Mouse (Mus musculus) heart, adult 2 months (tissue): ENCODE results near the gene Dusp6. TPM values are rescaled to one million over a fixed set of nuclear protein-coding genes. Genes with fewer than 3 reads are reported as not detected.

ENCODE experiments used
- DNase-seq, 2 experiments: peaks; one replicate each; pipeline ENCODE4 v3.0.0; 2021
- H3K27ac ChIP-seq: fragments of 200-600 bp; 2 replicates; pipeline ENCODE4 v1.8.1; 2022
- H3K27me3 ChIP-seq: fragments of 200-500 bp; 2 replicates; pipeline ENCODE4 v1.6.1; 2012; ENCODE audit warnings: mild to moderate bottlenecking, low read length, inconsistent platforms, mixed read lengths; ENCODE audit not compliant: control insufficient read depth, insufficient read depth
- H3K36me3 ChIP-seq: fragments of 200-500 bp; 2 replicates; pipeline ENCODE4 v1.6.1; 2012; ENCODE audit warnings: low read length, inconsistent platforms; ENCODE audit not compliant: control insufficient read depth, insufficient read depth
- H3K4me1 ChIP-seq: fragments of 200-500 bp; 2 replicates; pipeline ENCODE4 v1.6.1; 2011; ENCODE audit warnings: low read length; ENCODE audit not compliant: control insufficient read depth, insufficient read depth
- H3K4me3 ChIP-seq: fragments of 200-600 bp; 2 replicates; pipeline ENCODE4 v1.8.1; 2022
- H3K79me2 ChIP-seq: fragments of 200-500 bp; replicated peaks from 2 replicates; pipeline ENCODE4 v1.6.1; 2012; ENCODE audit warnings: mild to moderate bottlenecking, inconsistent platforms, low read length, moderate library complexity, mixed read lengths; ENCODE audit not compliant: control insufficient read depth, insufficient read depth
- H3K9ac ChIP-seq: fragments of 200-500 bp; 2 replicates; pipeline ENCODE4 v1.6.1; 2012; ENCODE audit warnings: low read depth, mild to moderate bottlenecking, control low read depth, inconsistent platforms, low read length, mixed read lengths
- CTCF ChIP-seq: fragments of 200-600 bp; IDR thresholded peaks from 2 replicates; pipeline ENCODE4 v1.8.1; 2022; ENCODE audit warnings: antibody characterized with exemption, mild to moderate bottlenecking, moderate library complexity
- EP300 ChIP-seq: fragments of 200-500 bp; IDR thresholded peaks from 2 replicates; pipeline ENCODE4 v1.6.1; 2011; ENCODE audit warnings: low read depth, low read length, control low read depth; ENCODE audit not compliant: insufficient read depth
- POLR2A ChIP-seq: fragments of 200-500 bp; IDR thresholded peaks from 2 replicates; pipeline ENCODE4 v1.6.1; 2011; ENCODE audit warnings: mild to moderate bottlenecking, low read depth, low read length, control low read depth; ENCODE audit not compliant: insufficient read depth
- WGBS: fragments of 180-500 bp; shearing (Covaris S2); methylation state at CpG from one replicate; pipeline ENCODE4 v1.1.7; 2018; 5-methylcytosine and 5-hydroxymethylcytosine counted together
- intact Hi-C: fragments of 180-260 bp; cut with DNase I; formaldehyde crosslinking; loops from one replicate; pipeline ENCODE4 v1.15.1; 2025
- polyA plus RNA-seq: library from polyadenylated mRNA; depleted of rRNA; stranded (reverse); fragments of >200 nt; gene quantifications from 2 replicates; pipeline ENCODE4 v1.2.3, GENCODE M21; 2012
- total RNA-seq, 2 experiments: library from RNA; stranded (reverse); gene quantifications; 2 replicates each; pipeline ENCODE4 v1.2.3; 2021

The Dusp6 gene
- total and polyA plus RNA-seq, 3 experiments: 15.8 to 24.8 (median 21.4) TPM

DNA sequence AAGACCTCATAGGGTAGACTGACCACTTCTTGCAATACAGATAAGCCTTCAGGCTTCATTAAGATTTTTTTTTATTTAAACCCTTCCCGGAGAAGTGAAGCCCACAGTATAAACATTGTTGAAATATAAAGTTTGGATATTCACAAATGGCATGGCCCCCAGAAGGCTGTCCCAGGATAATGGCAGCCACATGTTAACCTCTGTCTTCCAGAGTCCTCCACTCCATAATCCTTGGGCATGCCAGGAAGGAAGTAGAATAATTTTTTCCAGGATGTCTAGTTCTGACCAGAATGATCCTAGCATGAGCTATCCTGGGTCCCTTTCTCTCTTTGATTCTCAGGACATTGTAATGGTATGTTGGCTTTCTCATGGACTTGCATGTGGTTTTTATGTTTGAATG lies 4.6 kb downstream of the Dusp6 start:
- intact Hi-C loops: loop anchor here (2.0 to 10.0 kb wide), 4 partner anchors 141 to 887 kb away; no protein-coding TSS in a partner anchor
- H3K79me2 ChIP-seq: 0 out of 2 replicates have a peak, but pooled peaks cover 1% of the 10 kb centered on the region
- H3K27me3 ChIP-seq: no peaks in the 10 kb centered on the region
- no peak overlapping the region for H3K9ac ChIP-seq
- TF ChIP-seq EP300: no peak
- no peak for TF ChIP-seq CTCF
- TF ChIP-seq POLR2A: no peak
- H3K36me3 ChIP-seq: peaks cover 15% of the 10 kb centered on the region
- no peak for DNase-seq
- H3K4me1 ChIP-seq: peaks cover 10% of the 10 kb centered on the region
- H3K27ac ChIP-seq: peak overlapping the region; percentile 50
- WGBS: 36% methylated on average over 1 of the region's 1 CpGs
- H3K4me3 ChIP-seq: peak overlapping the region; percentile 32; the same call in 1 of the 2 replicates

DNA sequence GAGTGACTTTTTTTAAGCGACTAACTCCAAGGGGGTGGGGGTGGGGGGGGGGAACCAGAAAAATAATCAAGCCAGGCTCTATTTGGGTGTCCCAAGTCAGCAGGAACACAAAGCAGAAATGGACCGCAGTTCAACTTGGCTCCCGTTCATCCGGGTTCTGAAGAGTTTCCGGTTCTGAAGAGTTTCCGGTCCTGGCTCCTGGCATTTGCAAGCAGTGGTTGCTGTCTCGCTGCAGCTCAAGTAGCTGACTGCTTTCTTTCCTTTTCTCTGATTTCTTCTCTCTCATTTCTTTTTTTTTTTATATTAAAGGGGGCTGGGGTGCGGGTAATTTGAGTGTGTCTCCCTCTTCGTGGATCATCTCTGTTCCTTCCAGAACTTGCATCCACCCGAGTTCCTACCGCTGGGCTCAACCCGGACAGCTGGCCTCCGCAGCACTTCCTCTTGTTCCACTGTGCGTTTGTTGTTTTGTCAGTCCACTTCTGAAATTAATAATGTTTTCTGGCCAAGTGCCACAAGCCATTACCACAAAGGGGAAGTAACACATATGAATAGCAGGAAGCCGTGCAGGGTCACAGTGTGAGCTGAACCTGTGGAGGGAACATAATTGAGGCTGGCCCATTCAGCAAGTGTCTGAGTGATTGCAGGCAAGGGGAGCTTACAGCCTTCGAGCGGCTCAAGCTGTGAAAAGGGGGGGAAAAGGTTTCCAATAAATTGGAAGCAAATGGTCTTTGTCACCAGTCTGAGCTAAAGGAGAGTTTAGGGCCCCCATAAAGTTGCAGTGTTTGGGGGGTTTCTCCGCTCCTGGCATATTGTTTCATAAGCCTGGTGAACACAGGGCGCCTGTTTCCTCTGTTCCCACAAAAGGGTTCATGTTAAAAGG lies 5.6 kb downstream of the Dusp6 start:
- Histone ChIP-seq H3K27me3 (no peaks in the 10 kb centered on the region), H3K4me3 (peak overlapping the region; percentile 32; the same call in 1 of the 2 replicates), H3K4me1 (peaks cover 15% of the 10 kb centered on the region), H3K27ac (peak overlapping the region; percentile 50), H3K36me3 (peaks cover 15% of the 10 kb centered on the region), H3K9ac (no peak overlapping the region), H3K79me2 (0 out of 2 replicates have a peak, but pooled peaks cover 1% of the 10 kb centered on the region)
- peak; percentile 67 to 87 for DNase-seq
- peak; percentile 44; the same call in 1 of the 2 replicates for TF ChIP-seq POLR2A
- peak; percentile 78; the same call in 1 of the 2 replicates for TF ChIP-seq EP300
- no peak for TF ChIP-seq CTCF
- intact Hi-C loops: loop anchor here (2.0 to 10.0 kb wide), 4 partner anchors 140 to 886 kb away; no protein-coding TSS in a partner anchor
- 26% methylated on average over 19 of the region's 19 CpGs for WGBS

DNA sequence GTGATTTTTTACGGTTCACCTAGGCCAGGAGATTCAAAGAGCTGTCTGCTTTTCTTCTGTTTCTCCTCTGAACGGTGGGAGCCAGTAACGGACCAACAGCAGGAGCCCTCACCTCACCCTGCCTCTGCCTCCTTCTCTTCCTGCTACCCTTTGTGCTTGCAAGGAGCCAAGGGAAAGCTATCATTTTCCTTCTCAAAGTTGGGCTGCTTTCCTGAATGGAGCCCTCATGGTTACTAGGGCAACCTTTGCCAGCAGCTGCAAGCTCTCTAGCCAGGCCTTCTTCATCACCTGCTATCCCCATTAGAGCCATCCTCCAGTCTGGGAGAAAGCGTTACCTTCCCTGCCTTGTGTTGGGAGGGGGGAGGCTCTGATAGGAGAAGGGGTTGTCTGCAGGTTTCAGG lies 6.3 kb downstream of the Dusp6 start:
- 40% methylated on average over 4 of the region's 4 CpGs for WGBS
- no peaks in the 10 kb centered on the region for H3K27me3 ChIP-seq
- H3K4me1 ChIP-seq: peaks cover 15% of the 10 kb centered on the region
- H3K9ac ChIP-seq: no peak overlapping the region
- peaks cover 16% of the 10 kb centered on the region for H3K36me3 ChIP-seq
- peak; percentile 30 to 41 for DNase-seq
- intact Hi-C loops: loop anchor here (2.0 to 10.0 kb wide), 4 partner anchors 140 to 886 kb away; no protein-coding TSS in a partner anchor
- H3K4me3 ChIP-seq: no peak overlapping the region
- 0 out of 2 replicates have a peak, but pooled peaks cover 1% of the 10 kb centered on the region for H3K79me2 ChIP-seq
- no peak for TF ChIP-seq POLR2A
- peak overlapping the region; percentile 50 for H3K27ac ChIP-seq

DNA sequence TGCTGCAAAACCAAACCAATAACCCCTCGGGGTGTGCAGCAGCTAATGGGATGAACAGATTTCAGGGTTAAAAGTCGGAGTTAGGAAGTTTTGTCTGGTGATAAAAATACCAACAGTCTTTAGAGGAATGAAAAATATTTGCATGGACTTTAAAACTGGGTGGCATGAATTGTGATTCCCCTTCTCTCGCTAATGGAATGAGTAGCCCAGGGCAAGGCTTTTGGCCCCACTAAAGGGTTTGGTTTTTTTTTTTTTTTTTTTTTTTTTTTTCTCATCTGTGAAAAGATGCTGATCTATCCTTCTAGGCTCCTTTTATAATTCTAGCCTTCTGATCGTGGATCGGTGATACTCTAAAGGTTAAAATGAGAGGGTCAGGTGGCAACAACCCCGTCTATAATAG lies 6.7 kb downstream of the Dusp6 start:
- TF ChIP-seq CTCF (no peak), POLR2A (no peak)
- 0 out of 2 replicates have a peak, but pooled peaks cover 1% of the 10 kb centered on the region for H3K79me2 ChIP-seq
- peaks cover 16% of the 10 kb centered on the region for H3K36me3 ChIP-seq
- peak overlapping the region; percentile 50 for H3K27ac ChIP-seq
- peaks cover 16% of the 10 kb centered on the region for H3K4me1 ChIP-seq
- DNase-seq: no peak
- intact Hi-C loops: loop anchor here (2.0 to 10.0 kb wide), 4 partner anchors 139 to 885 kb away; no protein-coding TSS in a partner anchor
- no peak overlapping the region for H3K4me3 ChIP-seq
- 56% methylated on average over 6 of the region's 6 CpGs for WGBS
- H3K9ac ChIP-seq: no peak overlapping the region
- H3K27me3 ChIP-seq: no peaks in the 10 kb centered on the region

DNA sequence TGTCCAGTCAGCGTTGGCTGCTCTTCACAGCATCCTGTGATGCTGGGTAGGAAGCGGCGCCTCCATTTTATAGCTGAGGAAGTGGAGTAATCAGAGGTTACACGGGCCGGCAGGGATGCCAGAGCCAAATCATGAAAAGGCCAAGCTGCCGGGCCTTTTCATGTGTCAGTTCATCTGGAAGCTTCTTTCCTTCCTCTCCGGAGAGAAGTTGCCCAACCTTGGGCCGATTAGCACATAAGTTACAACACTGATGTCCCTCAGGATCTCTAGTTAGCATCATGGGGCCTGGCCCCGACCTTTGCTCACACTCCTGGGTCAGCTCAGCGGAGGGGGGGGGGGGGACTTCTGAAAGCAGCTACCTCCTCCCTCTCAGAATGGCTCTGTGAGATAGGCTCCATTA lies 7.4 kb downstream of the Dusp6 start:
- 0 out of 2 replicates have a peak, but pooled peaks cover 1% of the 10 kb centered on the region for H3K79me2 ChIP-seq
- no peak overlapping the region for H3K4me3 ChIP-seq
- DNase-seq: peak; percentile 73 to 85
- TF ChIP-seq EP300 (0 out of 2 replicates have a peak, but pooled peaks have one; percentile 26), POLR2A (no peak), CTCF (no peak)
- H3K9ac ChIP-seq: no peak overlapping the region
- H3K27ac ChIP-seq: peak overlapping the region; percentile 40
- H3K36me3 ChIP-seq: peaks cover 16% of the 10 kb centered on the region
- H3K27me3 ChIP-seq: no peaks in the 10 kb centered on the region
- WGBS: 30% methylated on average over 10 of the region's 10 CpGs
- H3K4me1 ChIP-seq: peaks cover 18% of the 10 kb centered on the region
- intact Hi-C loops: no loop called here

DNA sequence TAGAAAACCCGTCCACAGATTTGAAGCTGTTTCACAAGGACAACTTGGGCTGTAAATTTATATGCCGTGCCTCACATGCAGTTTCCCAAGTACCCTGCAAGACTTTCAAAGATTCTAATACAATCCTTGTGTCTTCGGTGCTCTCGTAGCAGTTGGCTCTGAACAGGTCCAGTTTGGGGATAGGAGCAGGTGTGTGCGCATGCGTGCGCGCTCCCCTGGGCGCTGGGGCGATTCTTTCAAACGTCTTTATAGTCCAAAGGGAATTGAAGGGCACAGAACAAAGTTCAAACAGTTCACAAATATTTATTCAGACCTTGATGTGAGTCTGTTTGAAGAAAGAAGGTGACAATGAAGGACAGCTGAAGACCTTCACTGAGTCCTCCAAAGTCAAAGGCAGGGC lies 8.0 kb downstream of the Dusp6 start:
- TF ChIP-seq EP300 (no peak), CTCF (no peak)
- no peak overlapping the region for H3K4me3 ChIP-seq
- no peaks in the 10 kb centered on the region for H3K27me3 ChIP-seq
- H3K9ac ChIP-seq: no peak overlapping the region
- intact Hi-C loops: no loop called here
- no peak overlapping the region for H3K27ac ChIP-seq
- H3K36me3 ChIP-seq: peaks cover 16% of the 10 kb centered on the region
- 89% methylated on average over 11 of the region's 11 CpGs for WGBS
- 0 out of 2 replicates have a peak, but pooled peaks cover 1% of the 10 kb centered on the region for H3K79me2 ChIP-seq
- no peak for DNase-seq
- H3K4me1 ChIP-seq: peaks cover 18% of the 10 kb centered on the region
